Mouse (Mus musculus) embryonic facial prominence, embryonic 10.5 days (tissue): Measurements from ENCODE around the gene Hps4. TPM values are rescaled to one million over a fixed set of nuclear protein-coding genes. Genes with fewer than 3 reads are reported as not detected.
A peak's percentile ranks its signal among the peaks of the same experiment; 100 is the strongest.

Experiments used
- DNase-seq: peaks from one replicate; pipeline ENCODE4 v3.0.0-alpha.2; 2017; ENCODE audit warnings: low spot score
- H3K27ac ChIP-seq: fragments of 300-500 bp; sonication (generic); replicated peaks from 2 replicates; pipeline ENCODE4 v1.5.1; 2016; ENCODE audit warnings: mild to moderate bottlenecking
- H3K27me3 ChIP-seq: fragments of 300-500 bp; sonication (generic); replicated peaks from 2 replicates; pipeline ENCODE4 v1.6.1; 2016; ENCODE audit warnings: low read depth, mild to moderate bottlenecking; ENCODE audit not compliant: poor library complexity, severe bottlenecking
- H3K36me3 ChIP-seq: fragments of 300-500 bp; sonication (generic); replicated peaks from 2 replicates; pipeline ENCODE4 v1.6.1; 2016; ENCODE audit warnings: mild to moderate bottlenecking, moderate library complexity
- H3K4me1 ChIP-seq: fragments of 300-500 bp; sonication (generic); 2 replicates; pipeline ENCODE4 v1.6.1; 2016
- H3K4me3 ChIP-seq: fragments of 300-500 bp; sonication (generic); 2 replicates; pipeline ENCODE4 v1.5.1; 2016; ENCODE audit warnings: mild to moderate bottlenecking, moderate library complexity
- H3K9me3 ChIP-seq: fragments of 300-500 bp; sonication (generic); 2 replicates; pipeline ENCODE4 v1.6.1; 2016; ENCODE audit warnings: mild to moderate bottlenecking
- WGBS: fragments of 180-500 bp; shearing (Covaris S2); methylation state at CpG from one replicate; pipeline ENCODE4 v1.1.7; 2016; 5-methylcytosine and 5-hydroxymethylcytosine counted together
- polyA plus RNA-seq: library from polyadenylated mRNA; unstranded; fragments of >200 nt; fragmentation: Nextera tagmentation; extraction: Ambion mirVana; gene quantifications from 2 replicates; pipeline ENCODE4 v1.2.1, GENCODE M21; 2016

Gene Hps4
- polyA plus RNA-seq, 1 experiment from 2014 or later = 36.1 TPM

GRCm38 (mm10) chr5:112378716-112379115, 35.8 kb downstream of the Hps4 start:
- H3K36me3 ChIP-seq = peaks cover 68% of the 10 kb centered on the region
- no peak overlapping the region for H3K4me3 ChIP-seq
- no peaks in the 10 kb centered on the region for H3K9me3 ChIP-seq
- DNase-seq = no peak
- WGBS = 79% methylated on average over 6 of the region's 6 CpGs
- H3K27ac ChIP-seq = no peak overlapping the region
- peaks cover 26% of the 10 kb centered on the region for H3K4me1 ChIP-seq
- no peaks in the 10 kb centered on the region for H3K27me3 ChIP-seq

- no peaks in the 10 kb centered on the region for H3K27me3 ChIP-seq
- H3K36me3 ChIP-seq = peaks cover 67% of the 10 kb centered on the region
- WGBS = 88% methylated on average over 11 of the region's 11 CpGs
- no peak overlapping the region for H3K27ac ChIP-seq
- DNase-seq = no peak
- H3K4me1 ChIP-seq = peaks cover 12% of the 10 kb centered on the region
- no peaks in the 10 kb centered on the region for H3K9me3 ChIP-seq
- no peak overlapping the region for H3K4me3 ChIP-seq
Observed at GRCm38 (mm10) chr5:112381154-112381553, 38.3 kb downstream of the Hps4 start.

DNA sequence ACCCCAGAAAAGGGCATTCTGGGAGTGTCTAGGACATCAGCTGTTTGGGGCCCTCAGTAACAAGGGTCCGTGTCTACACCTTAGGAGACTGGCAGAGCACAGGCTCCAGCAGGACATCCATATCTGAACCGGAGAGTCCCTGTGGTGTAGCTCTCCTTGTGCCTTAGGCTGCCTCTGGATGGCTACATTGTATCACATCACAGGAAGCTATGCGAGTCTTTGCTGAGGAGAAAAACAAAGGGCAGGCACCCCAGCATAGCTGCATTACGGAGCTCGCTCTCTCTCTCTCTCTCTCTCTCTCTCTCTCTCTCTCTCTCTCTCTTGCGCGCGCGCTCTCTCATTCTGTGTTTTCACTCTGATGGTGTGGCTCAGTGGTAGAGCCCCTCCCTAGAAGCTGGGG, 39.2 kb downstream of the Hps4 start:
- no peaks in the 10 kb centered on the region for H3K9me3 ChIP-seq
- H3K27me3 ChIP-seq = no peaks in the 10 kb centered on the region
- H3K36me3 ChIP-seq = peaks cover 69% of the 10 kb centered on the region
- WGBS = 73% methylated on average over 9 of the region's 9 CpGs
- no peak overlapping the region for H3K4me3 ChIP-seq
- peaks cover 12% of the 10 kb centered on the region for H3K4me1 ChIP-seq
- no peak for DNase-seq
- peak overlapping the region; percentile 0; the same call in 1 of the 2 replicates for H3K27ac ChIP-seq

DNA sequence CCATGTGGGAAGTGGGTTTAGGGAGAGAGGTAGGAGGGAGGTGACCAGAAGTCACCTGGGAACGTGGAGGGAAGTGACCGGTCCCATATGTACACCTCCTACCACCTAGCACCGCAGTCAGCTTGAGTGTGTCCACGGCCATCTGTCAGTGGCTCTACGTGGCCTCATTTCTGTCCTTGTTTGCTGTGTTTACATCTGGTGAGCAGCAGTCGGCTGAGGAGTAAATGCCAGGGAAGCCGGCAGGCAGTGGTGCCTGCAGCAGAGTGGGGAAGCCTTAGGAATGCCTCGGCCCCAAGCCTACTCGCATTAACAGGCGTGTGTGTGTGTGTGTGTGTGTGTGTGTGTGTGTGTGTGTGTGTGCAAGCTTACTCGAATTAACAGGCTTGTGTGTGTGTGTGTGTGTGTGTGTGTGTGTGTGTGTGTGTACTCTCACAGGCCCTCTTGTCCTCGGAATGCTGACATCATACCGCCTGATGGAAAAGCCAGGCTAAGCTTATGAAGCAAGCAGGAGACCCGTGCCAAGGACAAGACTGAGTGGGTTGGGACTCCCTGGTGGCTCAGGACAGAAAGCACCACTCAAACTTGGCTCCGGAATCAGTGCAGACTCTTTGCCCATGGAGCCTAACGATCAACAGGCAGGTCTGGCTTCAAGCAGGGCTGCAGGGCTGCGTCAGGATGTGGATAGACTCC, 39.9 kb downstream of the Hps4 start:
- Histone ChIP-seq H3K27ac (no peak overlapping the region; the same call in 1 of the 2 replicates), H3K27me3 (no peaks in the 10 kb centered on the region), H3K4me3 (no peak overlapping the region), H3K36me3 (peaks cover 71% of the 10 kb centered on the region), H3K4me1 (peaks cover 12% of the 10 kb centered on the region), H3K9me3 (no peaks in the 10 kb centered on the region)
- 71% methylated on average over 17 of the region's 17 CpGs for WGBS
- no peak for DNase-seq

GRCm38 (mm10) chr5:112384805-112385472, 42.1 kb downstream of the Hps4 start:
- Histone ChIP-seq H3K4me3 (no peak overlapping the region), H3K27ac (no peak overlapping the region), H3K4me1 (peaks cover 18% of the 10 kb centered on the region), H3K27me3 (no peaks in the 10 kb centered on the region; the same call in 1 of the 2 replicates), H3K36me3 (peaks cover 69% of the 10 kb centered on the region), H3K9me3 (no peaks in the 10 kb centered on the region)
- DNase-seq = no peak
- WGBS = 92% methylated on average over 13 of the region's 13 CpGs

- Histone ChIP-seq H3K4me1 (peaks cover 21% of the 10 kb centered on the region), H3K27me3 (peaks cover 3% of the 10 kb centered on the region; the same call in 1 of the 2 replicates), H3K36me3 (peaks cover 73% of the 10 kb centered on the region), H3K27ac (no peak overlapping the region), H3K4me3 (no peak overlapping the region), H3K9me3 (no peaks in the 10 kb centered on the region)
- DNase-seq = no peak
- 78% methylated on average over 2 of the region's 2 CpGs for WGBS
Observed at GRCm38 (mm10) chr5:112385973-112386372, 43.1 kb downstream of the Hps4 start.

- Histone ChIP-seq H3K36me3 (peaks cover 75% of the 10 kb centered on the region), H3K4me3 (no peak overlapping the region), H3K27me3 (peaks cover 36% of the 10 kb centered on the region), H3K9me3 (no peaks in the 10 kb centered on the region), H3K27ac (no peak overlapping the region), H3K4me1 (peaks cover 32% of the 10 kb centered on the region)
- DNase-seq = no peak
- 85% methylated on average over 9 of the region's 9 CpGs for WGBS
Observed at GRCm38 (mm10) chr5:112389352-112389751, 46.5 kb downstream of the Hps4 start.

- peaks cover 58% of the 10 kb centered on the region for H3K36me3 ChIP-seq
- H3K4me3 ChIP-seq = no peak overlapping the region
- H3K9me3 ChIP-seq = no peaks in the 10 kb centered on the region
- 54% methylated on average over 16 of the region's 16 CpGs for WGBS
- peaks cover 37% of the 10 kb centered on the region for H3K27me3 ChIP-seq
- H3K4me1 ChIP-seq = peaks cover 46% of the 10 kb centered on the region
- no peak overlapping the region for H3K27ac ChIP-seq
- DNase-seq = no peak
Observed at GRCm38 (mm10) chr5:112391002-112391401, 48.1 kb downstream of the Hps4 start.

DNA sequence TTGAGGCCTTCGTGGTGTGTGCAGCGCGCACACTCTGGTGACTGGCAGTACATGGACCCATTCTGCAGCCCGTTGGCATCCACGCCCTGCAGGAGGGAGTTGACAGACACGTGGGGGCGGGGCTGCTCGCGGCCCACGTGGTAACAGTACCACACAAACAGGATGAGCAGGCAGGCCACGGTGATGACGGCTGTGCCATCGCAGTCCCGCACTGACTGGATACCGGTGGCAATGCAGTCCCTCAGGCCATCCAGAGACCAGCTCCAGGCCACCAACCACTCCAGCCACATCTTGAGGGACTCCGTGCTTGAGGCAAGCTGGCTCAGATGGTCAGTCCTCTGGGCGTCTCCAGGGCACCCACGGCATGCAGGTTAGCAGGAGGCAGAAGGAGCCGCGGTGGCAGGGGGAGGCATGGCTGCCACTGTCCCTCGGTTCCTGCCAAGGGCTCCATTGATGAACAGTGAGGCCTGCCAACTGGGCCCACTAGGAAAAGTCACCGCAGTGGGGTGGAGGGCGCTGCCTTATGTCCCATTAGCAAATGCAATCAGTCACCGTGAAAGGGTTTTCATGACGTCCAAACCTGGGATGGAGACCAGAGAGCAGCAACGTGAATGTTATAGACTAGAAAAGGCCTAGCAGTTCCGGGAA, 48.9 kb downstream of the Hps4 start:
- H3K9me3 ChIP-seq = no peaks in the 10 kb centered on the region
- peaks cover 37% of the 10 kb centered on the region for H3K27me3 ChIP-seq
- H3K36me3 ChIP-seq = peaks cover 50% of the 10 kb centered on the region
- no peak overlapping the region for H3K4me3 ChIP-seq
- no peak overlapping the region for H3K27ac ChIP-seq
- H3K4me1 ChIP-seq = peaks cover 54% of the 10 kb centered on the region
- DNase-seq = no peak
- WGBS = 74% methylated on average over 27 of the region's 27 CpGs

DNA sequence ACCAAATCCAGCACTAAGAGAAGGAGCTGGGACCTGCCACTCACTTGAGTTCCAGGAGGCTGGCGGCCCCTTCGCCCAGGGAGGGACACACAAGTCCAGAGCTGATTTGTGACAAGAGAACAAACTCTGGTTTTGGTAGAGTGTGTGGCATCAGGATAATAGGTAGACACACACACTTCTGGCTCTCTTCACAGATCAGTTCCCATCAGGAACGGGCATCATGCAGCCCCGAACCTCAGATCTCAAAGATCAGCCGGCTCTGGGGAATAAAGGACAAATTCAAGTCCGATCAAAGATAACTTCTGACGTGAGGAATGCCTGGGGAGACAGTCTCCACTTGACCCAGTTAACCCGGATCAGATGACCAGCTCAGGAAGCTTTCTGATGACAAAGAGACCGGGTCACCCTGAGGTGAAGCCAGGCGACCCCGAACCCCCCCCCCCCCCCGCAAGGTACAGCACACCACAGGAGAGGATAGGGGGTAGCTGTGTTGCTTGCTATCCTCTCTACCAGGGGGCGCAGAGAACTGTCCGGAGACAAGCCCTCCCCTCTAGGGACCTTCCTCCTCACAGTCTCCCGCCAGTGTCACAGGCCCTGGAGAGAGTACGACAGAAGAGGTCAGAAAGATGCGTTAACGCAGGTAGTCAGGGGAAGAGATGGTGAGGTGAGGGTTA, 51.0 kb downstream of the Hps4 start:
- peak overlapping the region; percentile 94; the same call in 1 of the 2 replicates for H3K27ac ChIP-seq
- peak overlapping the region; percentile 78 for H3K4me3 ChIP-seq
- peaks cover 32% of the 10 kb centered on the region for H3K36me3 ChIP-seq
- no peaks in the 10 kb centered on the region for H3K9me3 ChIP-seq
- H3K4me1 ChIP-seq = peaks cover 56% of the 10 kb centered on the region
- DNase-seq = no peak
- peaks cover 41% of the 10 kb centered on the region for H3K27me3 ChIP-seq
- 9% methylated on average over 18 of the region's 18 CpGs for WGBS

DNA sequence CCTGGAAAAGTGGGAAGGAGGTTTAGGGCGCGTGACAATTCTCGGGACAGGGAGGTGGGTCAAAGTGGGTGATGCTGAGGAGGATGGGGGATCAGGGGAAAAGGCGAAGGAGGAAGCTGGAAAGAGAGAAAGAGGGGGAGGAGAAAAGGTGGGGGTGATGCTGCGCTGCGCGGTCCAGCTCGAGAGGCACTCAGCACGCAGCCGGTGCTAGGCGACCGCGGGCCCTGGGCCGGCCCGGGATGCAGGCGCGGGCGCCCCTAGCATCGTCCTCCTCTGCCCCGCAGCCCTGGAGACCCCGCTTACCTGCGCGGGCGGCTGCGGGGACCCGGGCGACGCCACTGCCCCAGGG, 51.5 kb downstream of the Hps4 start:
- Histone ChIP-seq H3K36me3 (peaks cover 27% of the 10 kb centered on the region), H3K9me3 (no peaks in the 10 kb centered on the region), H3K4me1 (peaks cover 53% of the 10 kb centered on the region), H3K27ac (peak overlapping the region; percentile 94), H3K4me3 (peak overlapping the region; percentile 78), H3K27me3 (peaks cover 41% of the 10 kb centered on the region)
- 1% methylated on average over 28 of the region's 28 CpGs for WGBS
- DNase-seq = no peak

DNA sequence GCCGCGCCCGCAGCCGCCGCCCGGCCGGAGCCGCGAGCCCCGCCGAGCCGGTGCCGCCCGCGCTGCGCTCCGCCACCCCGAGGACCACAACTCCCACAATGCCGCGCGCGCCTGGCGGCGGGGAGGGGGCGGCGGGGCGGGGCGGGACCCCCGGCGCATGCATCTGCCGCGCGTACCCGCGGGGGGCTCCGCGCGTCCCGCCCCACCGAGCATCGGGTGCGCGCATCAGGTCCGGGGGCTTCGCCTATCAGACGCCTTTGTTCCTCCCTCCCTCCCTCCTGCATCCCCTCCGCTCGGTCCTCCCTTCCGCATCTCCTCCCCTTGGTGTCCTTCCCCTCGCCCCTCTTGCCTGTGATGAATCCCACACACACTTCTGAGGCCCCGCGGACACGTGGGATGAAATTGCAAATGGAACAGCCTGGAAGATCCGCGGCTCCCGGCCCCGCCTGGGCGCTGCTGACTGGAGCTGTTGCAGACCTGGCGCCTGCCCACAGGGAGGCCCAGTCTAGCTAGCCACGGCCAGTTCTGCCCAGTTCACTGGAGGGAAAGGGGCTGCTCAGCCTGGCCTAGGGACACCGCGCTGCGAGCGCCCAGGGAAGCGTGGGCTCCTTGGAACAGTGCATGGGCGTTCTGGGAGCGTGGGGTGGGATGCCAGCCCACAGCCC, 52.0 kb downstream of the Hps4 start, which contains the start of gene Asphd2:
Gene Asphd2 (minus strand): TSS at position 88 of the 665 bp plus-strand sequence.
- WGBS = under 1% methylated on average over 65 of the region's 67 CpGs
- peak; percentile 93 for DNase-seq
- peak within 1 kb of the TSS; percentile 94 for H3K27ac ChIP-seq
- H3K4me3 ChIP-seq = peak within 1 kb of the TSS; percentile 78
- peaks cover 21% of the 10 kb centered on the region for H3K36me3 ChIP-seq
- H3K27me3 ChIP-seq = peaks cover 46% of the 10 kb centered on the region
- peaks cover 50% of the 10 kb centered on the region for H3K4me1 ChIP-seq
- no peaks in the 10 kb centered on the region for H3K9me3 ChIP-seq
